Mouse (Mus musculus): ENCODE measurements around the gene Gm10392.

- TF ChIP-seq CTCF (IDR thresholded peaks at IDR 0.05; ENCODE audit: control insufficient read depth, insufficient read depth, insufficient replicate concordance, low read depth, low read length) (no peak), POLR2A (IDR thresholded peaks at IDR 0.05; ENCODE audit: control insufficient read depth, low read depth, low read length) (peak; percentile 42)
Observed at GRCm38 (mm10) chr11:77512891-77513810, 5.8 kb downstream of the Gm10392 start.
